Mouse (Mus musculus): ENCODE data around the gene Cdx2. TPM values are rescaled to one million over a fixed set of nuclear protein-coding genes. Genes with fewer than 3 reads are reported as not detected.

Gene Cdx2
- polyA plus RNA-seq, 1 experiment from 2014 or later = not detected

- no peaks in the 10 kb centered on the region for H3K36me3 ChIP-seq
- no peak for ATAC-seq (ENCODE audit: borderline replicate concordance, extremely low read depth, low FRiP score, low TSS enrichment)
- no peaks in the 10 kb centered on the region for H3K4me1 ChIP-seq
- H3K4me2 ChIP-seq = no peak overlapping the region
- H3K9me3 ChIP-seq = no peaks in the 10 kb centered on the region
- H3K4me3 ChIP-seq = no peak overlapping the region
- WGBS = 57% methylated on average over 9 of the region's 9 CpGs
- H3K27me3 ChIP-seq = no peaks in the 10 kb centered on the region
- no peak overlapping the region for H3K9ac ChIP-seq
- H3K27ac ChIP-seq = no peak overlapping the region
Observed at GRCm38 (mm10) chr5:147338967-147339366, 31.9 kb upstream of the Cdx2 start.

DNA sequence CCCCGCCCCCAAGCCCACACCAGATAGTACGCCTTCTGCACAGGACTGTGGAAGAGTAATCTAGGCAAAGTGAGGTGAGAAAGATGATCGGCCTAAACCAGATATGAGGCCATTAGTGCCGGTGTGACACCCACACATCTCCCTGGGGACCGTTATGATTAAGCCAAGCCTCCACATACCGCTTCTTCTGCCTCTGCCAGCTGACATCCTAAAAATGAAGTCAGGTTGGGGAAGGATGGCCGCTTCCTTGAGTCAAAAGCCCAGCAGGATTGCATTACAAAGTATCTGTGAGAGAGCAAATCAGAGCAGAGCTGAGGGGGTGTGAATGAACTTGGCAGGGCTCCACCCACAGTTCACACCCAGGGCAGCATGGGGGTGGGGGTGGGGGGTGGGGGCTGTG lies 25.6 kb upstream of the Cdx2 start:
- Histone ChIP-seq H3K4me2 (no peak overlapping the region), H3K4me1 (no peaks in the 10 kb centered on the region)
- 17% methylated on average over 7 of the region's 7 CpGs for WGBS

DNA sequence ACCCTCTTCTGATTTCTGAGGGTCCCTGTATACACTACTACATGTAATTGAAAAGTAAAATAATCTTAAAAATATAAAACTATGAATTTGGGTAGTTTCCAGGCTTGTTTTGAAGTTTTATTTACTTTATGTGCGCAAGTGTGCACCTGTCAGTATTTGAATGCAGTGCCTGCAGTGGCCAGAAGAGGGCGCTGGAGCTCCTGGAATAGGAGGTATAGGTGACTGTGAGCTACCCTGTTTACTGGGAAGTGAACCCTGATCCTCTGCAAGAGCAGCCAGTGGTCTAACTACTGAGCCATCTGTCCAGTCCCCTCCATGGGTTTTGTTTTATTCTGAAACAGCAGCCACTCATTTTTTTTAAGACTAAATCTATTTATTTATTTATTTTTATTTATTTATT lies 24.5 kb upstream of the Cdx2 start:
- ATAC-seq (ENCODE audit: borderline replicate concordance, extremely low read depth, low FRiP score, low TSS enrichment) = no peak
- Histone ChIP-seq H3K4me1 (no peaks in the 10 kb centered on the region), H3K4me3 (no peak overlapping the region), H3K27me3 (no peaks in the 10 kb centered on the region), H3K4me2 (no peak overlapping the region), H3K27ac (no peak overlapping the region), H3K36me3 (no peaks in the 10 kb centered on the region), H3K9me3 (no peaks in the 10 kb centered on the region), H3K9ac (no peak overlapping the region)
- 49% methylated on average over 2 of the region's 2 CpGs for WGBS

More for the DNA sequence above, 25.6 kb upstream of the Cdx2 start:
- H3K27ac ChIP-seq = no peak overlapping the region
- no peaks in the 10 kb centered on the region for H3K36me3 ChIP-seq
- no peak overlapping the region for H3K9ac ChIP-seq
- H3K27me3 ChIP-seq = no peaks in the 10 kb centered on the region
- H3K4me3 ChIP-seq = no peak overlapping the region
- ATAC-seq (ENCODE audit: borderline replicate concordance, extremely low read depth, low FRiP score, low TSS enrichment) = 0 out of 2 replicates have a peak, but pooled peaks have one; percentile 8
- H3K9me3 ChIP-seq = no peaks in the 10 kb centered on the region

- Histone ChIP-seq H3K4me3 (no peak overlapping the region), H3K27me3 (no peaks in the 10 kb centered on the region), H3K36me3 (no peaks in the 10 kb centered on the region), H3K4me1 (no peaks in the 10 kb centered on the region), H3K9me3 (no peaks in the 10 kb centered on the region), H3K9ac (no peak overlapping the region), H3K4me2 (no peak overlapping the region), H3K27ac (no peak overlapping the region)
- WGBS = 77% methylated on average over 11 of the region's 11 CpGs
- no peak for ATAC-seq (ENCODE audit: borderline replicate concordance, extremely low read depth, low FRiP score, low TSS enrichment)
Observed at GRCm38 (mm10) chr5:147329946-147330345, 22.9 kb upstream of the Cdx2 start.

DNA sequence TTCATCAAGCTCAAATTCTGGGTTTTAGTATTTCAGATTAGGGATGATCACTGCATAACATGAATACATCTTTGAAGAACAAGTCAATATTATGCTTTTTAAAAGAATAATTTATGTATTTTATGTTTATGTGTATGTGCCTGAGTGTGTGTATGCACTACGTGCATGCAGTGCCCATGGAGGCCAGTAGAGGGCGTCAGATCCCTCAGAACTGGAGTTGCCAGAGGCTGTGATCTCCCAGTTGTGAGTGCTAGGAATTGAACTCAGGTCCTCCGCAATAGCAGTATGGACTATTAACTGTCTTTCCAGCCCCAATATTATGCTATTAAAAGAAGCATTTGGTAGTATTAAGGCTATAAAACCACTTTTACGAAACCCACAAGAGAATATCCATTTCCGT lies 20.6 kb upstream of the Cdx2 start:
- Histone ChIP-seq H3K4me2 (no peak overlapping the region), H3K27me3 (peaks cover 8% of the 10 kb centered on the region; the same call in 1 of the 2 replicates), H3K4me3 (no peak overlapping the region), H3K36me3 (no peaks in the 10 kb centered on the region), H3K9ac (no peak overlapping the region), H3K9me3 (no peaks in the 10 kb centered on the region), H3K27ac (no peak overlapping the region), H3K4me1 (no peaks in the 10 kb centered on the region)
- no peak for ATAC-seq (ENCODE audit: borderline replicate concordance, extremely low read depth, low FRiP score, low TSS enrichment)
- 88% methylated on average over 5 of the region's 5 CpGs for WGBS

- Histone ChIP-seq H3K36me3 (no peaks in the 10 kb centered on the region), H3K9me3 (no peaks in the 10 kb centered on the region), H3K27ac (no peak overlapping the region), H3K27me3 (peaks cover 25% of the 10 kb centered on the region), H3K9ac (no peak overlapping the region), H3K4me1 (no peaks in the 10 kb centered on the region), H3K4me2 (no peak overlapping the region), H3K4me3 (no peak overlapping the region)
- 68% methylated on average over 11 of the region's 11 CpGs for WGBS
- ATAC-seq (ENCODE audit: borderline replicate concordance, extremely low read depth, low FRiP score, low TSS enrichment) = no peak
Observed at GRCm38 (mm10) chr5:147325931-147326330, 18.9 kb upstream of the Cdx2 start.

- ATAC-seq (ENCODE audit: borderline replicate concordance, extremely low read depth, low FRiP score, low TSS enrichment) = 0 out of 2 replicates have a peak, but pooled peaks have one; percentile 44
- Histone ChIP-seq H3K27ac (no peak overlapping the region), H3K9ac (no peak overlapping the region), H3K36me3 (no peaks in the 10 kb centered on the region), H3K4me1 (no peaks in the 10 kb centered on the region), H3K4me2 (no peak overlapping the region), H3K4me3 (no peak overlapping the region), H3K9me3 (no peaks in the 10 kb centered on the region), H3K27me3 (peaks cover 47% of the 10 kb centered on the region)
- 12% methylated on average over 17 of the region's 17 CpGs for WGBS
Observed at GRCm38 (mm10) chr5:147323237-147323917, 16.3 kb upstream of the Cdx2 start.

GRCm38 (mm10) chr5:147322183-147322582 lies 15.1 kb upstream of the Cdx2 start, which contains the start of gene Urad:
Gene Urad, minus strand, starts transcription at chr5:147322440.
- Histone ChIP-seq H3K27me3 (peaks cover 59% of the 10 kb centered on the region), H3K27ac (no peak within 1 kb of the TSS), H3K4me3 (no peak within 1 kb of the TSS), H3K36me3 (no peaks in the 10 kb centered on the region), H3K4me1 (no peaks in the 10 kb centered on the region), H3K9me3 (no peaks in the 10 kb centered on the region), H3K9ac (no peak within 1 kb of the TSS), H3K4me2 (no peak within 1 kb of the TSS)
- WGBS = 49% methylated on average over 8 of the region's 8 CpGs
- ATAC-seq (ENCODE audit: borderline replicate concordance, extremely low read depth, low FRiP score, low TSS enrichment) = no peak

- no peak overlapping the region for H3K27ac ChIP-seq
- H3K4me1 ChIP-seq = no peaks in the 10 kb centered on the region
- no peak overlapping the region for H3K4me2 ChIP-seq
- no peaks in the 10 kb centered on the region for H3K36me3 ChIP-seq
- H3K9me3 ChIP-seq = no peaks in the 10 kb centered on the region
- no peak for ATAC-seq (ENCODE audit: borderline replicate concordance, extremely low read depth, low FRiP score, low TSS enrichment)
- no peak overlapping the region for H3K4me3 ChIP-seq
- peaks cover 84% of the 10 kb centered on the region for H3K27me3 ChIP-seq
- H3K9ac ChIP-seq = no peak overlapping the region
Observed at GRCm38 (mm10) chr5:147319653-147320052, 12.6 kb upstream of the Cdx2 start.

DNA sequence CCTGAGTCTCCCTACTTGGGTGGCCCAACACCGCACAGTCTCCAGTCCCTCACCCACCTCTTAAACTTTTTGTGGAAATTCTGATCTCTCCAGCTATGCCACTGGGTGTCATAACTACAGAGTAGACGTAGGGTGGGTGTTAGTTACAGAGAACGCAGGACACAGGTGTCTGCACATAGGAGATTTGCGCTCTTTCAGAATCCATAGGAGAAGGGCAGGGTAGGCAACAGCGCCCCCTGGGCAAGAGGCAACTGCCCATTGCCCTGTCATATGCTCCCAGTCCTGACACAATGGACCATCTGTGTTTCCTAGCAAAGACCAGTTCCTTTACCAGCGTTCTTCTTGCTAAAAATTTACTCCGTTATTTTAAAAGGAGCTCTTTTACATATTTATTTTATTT lies 10.9 kb upstream of the Cdx2 start:
- Histone ChIP-seq H3K27me3 (peaks cover 96% of the 10 kb centered on the region), H3K9ac (no peak overlapping the region), H3K9me3 (no peaks in the 10 kb centered on the region), H3K4me2 (no peak overlapping the region), H3K27ac (no peak overlapping the region), H3K4me3 (no peak overlapping the region), H3K36me3 (no peaks in the 10 kb centered on the region), H3K4me1 (no peaks in the 10 kb centered on the region)
- 21% methylated on average over 7 of the region's 7 CpGs for WGBS
- no peak for ATAC-seq (ENCODE audit: borderline replicate concordance, extremely low read depth, low FRiP score, low TSS enrichment)

DNA sequence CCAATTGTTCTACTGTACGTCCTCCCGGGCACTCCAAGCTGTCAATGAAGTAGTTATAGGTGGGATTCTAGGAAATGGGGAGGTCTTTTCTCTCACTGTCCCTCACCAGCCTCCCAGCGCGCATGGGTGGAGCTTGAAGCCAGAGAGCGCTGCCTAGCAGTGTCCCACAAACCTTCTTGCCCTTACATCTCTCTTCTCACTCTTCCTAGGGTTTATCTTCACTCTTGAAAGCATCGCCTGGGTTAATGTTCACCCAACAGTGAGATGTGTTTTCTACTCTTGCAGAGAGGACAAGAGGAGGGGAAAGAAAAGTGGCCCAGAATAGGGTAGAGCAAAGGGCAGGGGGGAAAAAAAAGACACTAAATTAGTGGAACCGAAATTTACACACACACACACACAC lies 10.3 kb upstream of the Cdx2 start:
- Histone ChIP-seq H3K36me3 (no peaks in the 10 kb centered on the region), H3K4me2 (no peak overlapping the region), H3K9me3 (no peaks in the 10 kb centered on the region), H3K4me3 (no peak overlapping the region), H3K27ac (no peak overlapping the region), H3K9ac (no peak overlapping the region), H3K27me3 (peaks cover 96% of the 10 kb centered on the region), H3K4me1 (no peaks in the 10 kb centered on the region)
- ATAC-seq (ENCODE audit: borderline replicate concordance, extremely low read depth, low FRiP score, low TSS enrichment) = no peak
- 1% methylated on average over 7 of the region's 7 CpGs for WGBS

GRCm38 (mm10) chr5:147315432-147316075 lies 8.5 kb upstream of the Cdx2 start:
- no peak overlapping the region for H3K4me2 ChIP-seq

More at GRCm38 (mm10) chr5:147315432-147316075, 8.5 kb upstream of the Cdx2 start:
- Histone ChIP-seq H3K9ac (no peak overlapping the region), H3K9me3 (no peaks in the 10 kb centered on the region), H3K4me3 (no peak overlapping the region), H3K27ac (no peak overlapping the region), H3K27me3 (peaks cover 99% of the 10 kb centered on the region), H3K4me1 (no peaks in the 10 kb centered on the region), H3K36me3 (no peaks in the 10 kb centered on the region)
- under 1% methylated on average over 25 of the region's 25 CpGs for WGBS
- no peak for ATAC-seq (ENCODE audit: borderline replicate concordance, extremely low read depth, low FRiP score, low TSS enrichment)
